Mouse (Mus musculus) left cerebral cortex, postnatal 4 days (tissue): Measurements from ENCODE around the gene Six3. TPM values are rescaled to one million over a fixed set of nuclear protein-coding genes. Genes with fewer than 3 reads are reported as not detected.

Source experiments
- DNase-seq: peaks from one replicate; pipeline ENCODE4 v3.0.0-alpha.2; 2022
- intact Hi-C: fragments of 180-260 bp; cut with DNase I; formaldehyde crosslinking; loops from one replicate; pipeline ENCODE4 v1.15.1; 2025
- total RNA-seq, 2 experiments: library from RNA; stranded (reverse); gene quantifications; 2 replicates each; pipeline ENCODE4 v1.2.3; 2021

Gene Six3
- total RNA-seq, 2 experiments from 2014 or later, result 2.4 to 6.4 TPM

DNA sequence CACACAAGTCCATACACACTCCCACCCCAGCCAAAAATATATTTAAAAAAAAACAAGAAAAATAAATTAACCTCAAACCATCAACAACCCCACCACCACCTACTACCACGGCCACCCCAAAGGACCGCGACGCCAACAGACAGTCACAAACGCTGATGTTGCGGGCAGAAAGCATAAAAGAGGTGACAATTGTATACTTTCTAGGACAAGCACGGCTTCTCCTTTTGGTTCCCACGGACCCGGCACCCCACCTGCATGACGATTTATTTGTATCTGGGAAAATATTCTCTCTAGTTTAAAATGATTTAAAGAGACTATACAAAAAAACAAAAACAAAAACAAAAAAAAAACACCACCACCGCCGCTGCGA lies 10.6 kb downstream of the Six3 start:
- no peak for DNase-seq
- intact Hi-C loops, result no loop called here

DNA sequence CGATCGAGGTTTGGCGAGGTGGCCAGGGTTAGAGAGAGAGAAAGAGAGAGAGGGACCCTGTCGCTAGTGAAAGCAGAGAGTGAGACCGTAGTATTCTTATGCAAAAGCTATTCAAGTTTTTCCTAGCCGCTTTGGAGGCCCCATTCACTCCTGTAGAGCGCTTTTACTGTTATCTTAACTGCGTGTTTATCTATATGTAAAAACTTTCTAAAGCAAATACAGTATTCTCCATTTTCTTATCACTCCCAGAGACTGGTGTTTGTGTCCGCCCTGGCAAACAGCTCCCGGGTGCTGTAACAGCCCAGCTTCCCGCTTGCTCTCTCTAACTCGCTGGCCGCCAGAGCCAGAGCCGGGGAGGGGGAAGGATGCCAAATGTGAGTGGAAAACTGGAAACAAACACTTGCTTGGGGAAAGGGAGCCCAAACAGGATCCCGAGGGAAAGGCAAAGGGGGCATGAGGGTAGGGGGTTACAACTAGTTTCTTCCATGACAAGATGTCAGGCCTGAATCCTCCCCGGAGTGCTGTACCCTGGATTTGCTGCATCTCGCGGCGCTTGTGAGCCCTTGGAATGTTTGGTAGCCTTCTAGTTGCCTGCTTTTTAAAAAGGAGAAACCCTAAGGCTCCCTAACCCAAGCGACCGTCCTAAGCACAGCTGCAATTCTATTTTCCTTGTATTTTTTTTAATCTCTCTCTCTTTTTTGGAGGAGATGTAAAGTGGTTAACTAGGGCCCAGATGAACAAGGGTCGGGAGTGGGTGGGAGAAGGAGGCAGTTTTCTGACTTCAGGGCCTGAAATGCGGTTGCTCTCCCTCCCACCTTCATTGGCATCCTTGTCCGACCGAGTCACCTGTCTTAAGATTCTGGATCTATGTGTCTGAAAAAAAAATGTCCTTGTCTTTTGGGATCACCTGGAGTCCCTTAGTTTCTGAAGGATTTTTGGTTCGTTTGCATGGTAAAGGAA lies 11.9 kb downstream of the Six3 start:
- peak; percentile 40 for DNase-seq
- intact Hi-C loops, result no loop called here

DNA sequence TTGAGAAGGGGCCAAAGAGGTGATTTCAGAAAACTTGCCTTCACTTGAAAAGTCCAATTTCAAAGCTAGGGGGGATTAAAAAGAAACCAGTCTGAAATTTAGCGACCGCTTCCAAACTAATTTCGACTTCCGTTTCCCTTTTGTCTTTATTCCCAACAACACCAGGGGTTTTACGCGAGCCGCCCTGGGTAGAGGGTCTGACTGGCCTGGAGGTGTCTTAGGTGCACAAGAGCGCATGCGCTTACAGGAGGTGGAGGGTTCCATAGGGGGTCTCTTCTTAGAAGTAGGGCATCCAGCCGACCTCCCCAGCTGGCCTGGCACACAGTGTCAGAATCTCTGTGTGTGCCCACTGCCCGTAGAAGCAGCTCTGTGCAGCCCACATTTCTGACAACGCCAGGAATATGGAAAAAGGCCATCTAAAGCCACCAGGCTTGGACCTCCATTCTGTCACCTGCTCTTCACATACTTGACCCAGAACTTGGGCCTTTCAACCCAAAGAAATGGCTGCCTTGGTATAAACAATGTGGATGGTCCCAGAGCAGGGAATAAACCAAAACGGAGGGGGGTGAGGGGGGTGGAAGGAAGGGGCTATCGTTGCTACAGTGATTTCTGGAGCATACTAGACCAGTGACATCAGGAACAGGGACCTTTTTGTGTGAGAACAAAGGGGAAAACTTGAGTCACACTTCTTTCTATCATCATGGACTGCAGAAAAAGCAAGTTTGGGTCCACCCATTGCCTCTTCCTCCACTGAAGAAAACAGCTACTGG lies 12.9 kb downstream of the Six3 start:
- DNase-seq, result no peak
- intact Hi-C loops, result no loop called here

DNA sequence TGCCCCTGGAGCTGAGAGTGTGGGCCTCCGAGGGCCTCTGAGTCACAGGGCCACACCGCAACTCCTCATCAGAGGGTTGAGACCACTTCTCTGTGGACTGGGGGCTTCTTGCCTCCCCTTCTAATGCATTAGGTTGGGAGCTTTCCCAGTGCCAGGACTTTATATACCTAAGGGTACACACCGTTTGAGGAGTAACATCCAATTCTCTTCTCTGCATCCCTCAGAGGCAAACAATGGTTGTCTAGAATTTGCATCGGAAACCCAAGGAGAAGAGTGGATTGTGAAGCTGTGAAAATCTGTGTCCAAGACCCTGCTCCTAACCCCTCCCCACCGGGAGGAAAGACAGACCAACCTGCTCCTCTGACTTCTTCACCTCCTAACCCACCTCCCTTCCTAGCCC lies 14.3 kb downstream of the Six3 start:
- intact Hi-C loops, result no loop called here

DNA sequence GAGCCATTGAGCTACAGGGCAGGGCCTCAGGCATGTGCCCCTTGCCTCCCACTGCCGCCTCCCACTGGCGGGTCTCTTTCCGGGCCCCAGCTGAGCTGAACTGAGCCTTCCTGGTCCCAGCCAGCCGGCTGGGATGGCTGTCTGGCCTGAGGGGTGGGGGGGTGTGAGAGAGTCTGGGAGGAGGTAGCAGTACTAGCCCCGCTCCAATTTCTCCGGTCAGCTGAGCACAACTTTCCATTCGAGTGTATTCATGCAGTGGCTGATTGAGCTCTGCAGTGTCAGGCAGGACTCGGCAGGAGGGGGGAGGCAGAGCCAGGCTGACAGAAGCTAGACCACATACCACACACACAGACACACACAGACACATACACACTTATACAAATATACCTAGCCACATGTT lies 15.4 kb downstream of the Six3 start:
- intact Hi-C loops, result no loop called here

More for the DNA sequence above, 14.3 kb downstream of the Six3 start:
- DNase-seq, result no peak

DNA sequence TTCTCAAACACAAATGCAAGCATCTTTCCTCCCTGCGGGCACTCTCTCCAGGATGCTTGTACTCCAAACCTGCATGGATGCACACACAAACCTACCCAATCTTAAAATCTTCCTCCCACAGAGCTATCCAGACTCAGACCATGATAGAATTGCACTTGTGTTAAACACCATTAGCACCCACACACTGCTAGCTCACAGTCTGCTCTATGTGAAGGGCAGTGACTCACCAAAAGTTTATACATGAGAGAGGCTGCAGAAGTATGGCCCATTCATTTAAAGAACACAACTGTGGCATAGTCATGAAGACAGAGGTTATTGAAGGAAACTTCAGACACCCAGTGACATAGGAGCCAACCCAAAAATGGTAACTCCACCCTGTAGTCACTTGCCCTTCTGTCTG lies 16.0 kb downstream of the Six3 start:
- DNase-seq, result no peak

More for the DNA sequence above, 15.4 kb downstream of the Six3 start:
- DNase-seq, result peak; percentile 56

DNA sequence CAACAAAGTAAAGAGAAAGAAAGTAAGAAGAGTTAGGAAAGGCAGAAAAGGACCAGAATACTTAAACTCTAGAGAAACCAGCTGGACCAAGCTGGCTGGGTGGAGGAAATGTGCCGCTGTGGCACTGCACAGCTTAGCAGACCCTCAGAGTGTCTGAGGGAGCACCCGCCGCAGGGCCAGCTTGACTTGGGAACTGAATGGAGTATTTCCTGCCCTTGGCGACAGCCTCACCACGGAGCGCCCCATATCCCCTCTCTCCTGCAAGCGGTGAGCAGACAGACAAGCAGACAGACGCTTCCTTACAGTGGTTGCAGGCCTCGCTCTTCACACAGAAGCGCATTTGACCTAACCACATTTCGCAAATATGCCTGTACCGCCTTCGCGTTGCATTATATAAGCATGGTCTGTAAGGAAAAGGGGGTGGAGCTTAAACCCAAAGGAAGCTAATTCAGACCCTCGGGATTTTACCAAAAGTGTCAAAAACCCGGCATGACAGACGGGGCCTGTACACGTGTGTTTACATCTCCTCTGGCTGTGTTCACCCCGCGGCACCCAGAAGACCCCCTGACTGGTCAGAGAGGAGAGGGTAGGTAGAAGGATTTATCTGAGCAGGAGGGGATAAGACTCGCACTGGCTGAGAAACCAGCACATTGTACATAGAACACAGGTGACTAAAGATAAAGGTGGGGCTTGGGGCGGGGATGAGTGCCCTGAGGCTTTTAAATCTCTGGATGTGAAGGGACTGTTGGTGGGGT lies 17.1 kb downstream of the Six3 start:
- intact Hi-C loops, result loop anchor here (5.0 kb wide), 3 partner anchors 438 to 793 kb away; no protein-coding TSS in a partner anchor
- DNase-seq, result no peak

More for the DNA sequence above, 16.0 kb downstream of the Six3 start:
- intact Hi-C loops, result no loop called here

DNA sequence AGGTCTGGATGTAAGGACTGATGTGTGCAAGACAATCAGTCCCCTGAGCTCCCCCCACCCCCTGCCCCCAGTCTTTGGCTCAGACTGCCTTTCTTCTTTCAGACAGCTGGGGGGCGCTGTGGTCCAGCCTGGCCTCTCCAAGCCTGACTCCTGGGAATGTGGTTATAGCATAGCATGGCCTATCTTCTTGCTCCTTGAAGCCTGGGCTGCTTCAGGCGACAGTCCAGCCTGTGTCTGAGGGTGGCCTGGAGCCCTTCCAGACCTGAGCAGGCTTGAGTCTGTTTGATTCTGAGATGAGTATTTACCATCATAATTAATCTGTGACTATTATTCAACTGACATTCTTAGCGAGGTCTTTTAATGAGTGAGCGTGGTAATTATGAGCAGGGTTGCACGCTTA lies 17.7 kb downstream of the Six3 start:
- peak; percentile 47 for DNase-seq
- intact Hi-C loops, result loop anchor here (5.0 kb wide), 3 partner anchors 439 to 794 kb away; no protein-coding TSS in a partner anchor

DNA sequence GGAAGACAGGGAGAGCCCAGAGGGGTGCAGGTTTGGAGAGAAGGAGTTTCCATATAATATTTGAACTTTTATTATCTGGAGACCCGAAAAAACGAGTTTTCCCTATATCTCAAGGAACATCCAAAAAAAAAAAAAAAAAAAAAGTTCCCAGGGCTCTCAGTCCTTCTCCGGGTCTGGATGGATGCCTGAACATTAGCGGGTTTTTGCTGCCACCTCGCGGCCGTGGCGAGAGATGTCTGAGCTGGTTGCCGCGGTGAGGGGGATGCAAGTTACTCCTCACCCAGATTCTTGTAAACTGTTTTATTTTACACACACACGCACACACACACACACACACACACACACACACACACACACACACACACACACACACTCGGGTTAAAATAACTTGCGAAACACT lies 20.2 kb downstream of the Six3 start:
- intact Hi-C loops, result loop anchor here (5.0 kb wide), 3 partner anchors 441 to 796 kb away; no protein-coding TSS in a partner anchor

DNA sequence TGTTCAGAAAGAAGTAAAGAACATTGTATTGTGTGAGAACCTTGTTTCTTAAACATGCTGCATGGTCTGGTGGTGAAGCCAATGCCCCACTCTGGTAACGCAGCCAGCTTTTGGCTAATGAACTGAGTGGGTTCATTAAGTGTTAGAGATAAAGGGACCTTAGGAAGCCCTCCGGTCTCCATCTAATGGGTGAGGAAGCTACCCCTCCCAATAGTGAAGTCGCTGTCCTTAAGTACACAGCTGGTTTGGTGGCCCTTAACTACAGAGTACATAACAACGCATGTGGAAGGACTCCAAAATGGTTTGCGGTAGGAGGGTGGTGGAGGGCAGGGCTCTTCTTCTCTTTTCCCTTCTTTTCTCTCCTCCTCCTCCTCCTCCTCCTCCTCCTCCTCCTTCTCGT lies 24.5 kb downstream of the Six3 start:
- intact Hi-C loops, result no loop called here

More for the DNA sequence above, 20.2 kb downstream of the Six3 start:
- peak; percentile 81 for DNase-seq

DNA sequence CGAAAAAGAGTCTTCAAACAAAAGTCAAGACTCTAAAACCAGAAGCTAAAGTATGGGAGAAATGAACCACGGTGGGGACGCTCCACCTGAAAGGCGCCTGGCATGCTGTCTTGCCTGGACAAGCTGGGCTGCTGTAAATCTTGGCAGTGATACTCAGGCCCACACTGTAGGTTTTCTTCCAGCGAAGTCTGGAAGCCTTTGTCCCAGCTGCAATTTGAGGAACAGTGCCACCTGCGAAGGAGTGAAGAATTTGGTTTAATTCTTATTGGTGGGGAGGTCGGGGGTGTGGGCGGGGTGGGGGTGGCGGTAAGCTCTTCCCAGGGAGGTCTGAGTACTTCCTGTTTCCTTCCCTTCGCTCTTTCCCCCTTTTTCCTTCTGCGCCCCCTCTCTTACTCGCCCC lies 31.9 kb downstream of the Six3 start:
- no peak for DNase-seq
- intact Hi-C loops, result no loop called here

More for the DNA sequence above, 24.5 kb downstream of the Six3 start:
- DNase-seq, result no peak

DNA sequence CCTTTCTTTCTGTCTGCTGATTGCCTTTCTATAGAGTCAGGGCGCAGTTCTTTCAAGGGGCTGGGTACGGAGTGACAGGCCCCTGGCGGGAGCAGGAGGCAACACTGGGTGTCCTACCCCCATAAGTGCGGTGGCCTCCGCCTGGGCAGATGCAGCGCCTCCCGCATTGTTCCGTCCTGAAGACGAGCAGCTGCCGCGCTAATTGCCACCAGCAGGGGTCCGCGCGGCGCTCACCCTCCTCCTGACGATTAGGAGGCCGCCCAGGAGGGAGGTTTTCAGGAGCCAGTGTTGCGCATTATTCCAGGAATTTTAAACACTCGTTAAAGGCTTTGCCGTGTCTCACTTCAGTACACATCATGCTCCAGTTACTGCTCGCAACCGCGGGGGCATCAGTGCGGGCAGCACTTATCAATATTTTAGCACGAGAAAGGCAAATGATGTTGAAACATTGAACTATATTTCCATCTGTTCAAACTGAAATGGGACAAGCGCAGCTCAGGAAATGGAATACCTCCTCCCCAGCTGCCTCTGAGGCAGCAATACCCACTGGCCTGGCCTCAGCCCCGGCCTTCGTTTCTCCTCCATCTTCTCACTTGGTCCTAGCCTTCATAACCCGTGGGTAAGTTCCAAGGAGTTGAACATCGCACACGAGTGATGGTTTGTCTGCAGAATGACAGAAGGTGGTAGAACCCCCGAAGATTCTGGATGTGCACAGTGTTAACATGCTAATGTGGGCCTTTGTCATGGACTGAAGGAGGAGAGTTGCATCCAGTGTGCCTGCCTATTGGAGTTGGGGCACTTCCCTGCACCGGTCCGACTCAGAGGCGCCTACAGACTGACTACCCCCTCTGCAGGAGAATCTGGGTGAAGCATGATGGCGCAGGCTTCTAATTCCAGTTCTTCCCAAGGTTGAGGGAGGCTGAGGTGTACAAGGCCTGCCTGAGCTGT lies 32.6 kb downstream of the Six3 start:
- DNase-seq, result peak; percentile 63
- intact Hi-C loops, result no loop called here

DNA sequence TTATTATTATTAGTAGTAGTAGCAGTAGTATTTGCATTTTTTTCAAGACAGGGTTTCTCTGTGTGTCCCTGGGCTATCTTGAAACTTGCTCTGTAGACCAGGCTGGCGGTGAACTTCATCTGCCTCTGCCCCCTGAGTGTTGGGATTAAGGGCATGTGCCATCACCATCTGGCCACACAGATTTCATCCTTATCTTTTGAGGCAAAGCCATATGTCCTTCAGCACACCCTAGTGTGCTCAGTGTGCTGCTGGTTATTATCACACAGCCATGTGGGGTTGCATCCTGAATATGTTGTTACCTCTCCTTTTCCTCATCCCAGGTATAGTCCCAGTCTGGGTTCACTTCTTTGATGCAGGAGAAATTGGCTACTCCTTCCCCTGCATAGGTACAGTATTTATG lies 46.6 kb downstream of the Six3 start:
- intact Hi-C loops, result no loop called here
- no peak for DNase-seq

DNA sequence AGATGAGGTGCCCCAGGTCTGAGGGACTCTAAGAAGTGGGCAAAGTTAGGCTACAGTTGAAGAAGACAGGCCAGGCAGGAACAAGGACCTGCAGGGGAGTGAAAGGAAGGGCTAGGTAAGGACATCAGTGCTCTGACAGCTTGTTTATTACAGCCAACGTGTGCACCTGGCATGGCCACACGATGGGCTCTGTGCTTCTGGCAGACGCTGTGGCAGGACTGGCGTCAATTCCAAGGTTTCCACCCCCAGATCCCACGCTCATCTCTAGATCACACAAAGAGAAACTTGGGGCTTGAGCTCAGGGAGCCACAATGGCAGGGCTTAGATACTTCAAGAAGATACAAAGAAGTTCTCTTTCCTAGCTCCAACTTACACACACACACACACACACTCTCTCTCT lies 48.1 kb downstream of the Six3 start:
- intact Hi-C loops, result no loop called here
- no peak for DNase-seq

DNA sequence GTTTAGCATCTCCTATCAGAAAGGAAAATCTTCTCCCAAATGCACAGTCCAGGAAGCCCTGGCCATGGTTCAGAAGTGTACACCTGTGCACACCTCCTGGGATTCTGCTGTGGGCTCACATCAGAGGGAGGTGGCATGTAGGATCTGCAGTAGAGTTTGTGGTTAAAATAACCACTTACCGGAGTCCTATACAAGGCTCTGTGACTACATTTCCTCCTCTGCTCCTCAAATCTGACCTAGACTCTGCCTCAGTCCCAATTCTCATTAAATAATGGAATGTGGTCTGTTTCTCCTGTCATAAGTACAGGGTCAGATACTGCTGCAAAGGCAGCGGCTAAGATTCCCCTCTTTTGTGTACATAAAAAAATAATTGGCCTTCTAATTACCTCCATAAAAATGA lies 50.8 kb downstream of the Six3 start:
- intact Hi-C loops, result loop anchor here (2.0 kb wide), 1 partner anchor 399 kb away; no protein-coding TSS in a partner anchor
- DNase-seq, result no peak

DNA sequence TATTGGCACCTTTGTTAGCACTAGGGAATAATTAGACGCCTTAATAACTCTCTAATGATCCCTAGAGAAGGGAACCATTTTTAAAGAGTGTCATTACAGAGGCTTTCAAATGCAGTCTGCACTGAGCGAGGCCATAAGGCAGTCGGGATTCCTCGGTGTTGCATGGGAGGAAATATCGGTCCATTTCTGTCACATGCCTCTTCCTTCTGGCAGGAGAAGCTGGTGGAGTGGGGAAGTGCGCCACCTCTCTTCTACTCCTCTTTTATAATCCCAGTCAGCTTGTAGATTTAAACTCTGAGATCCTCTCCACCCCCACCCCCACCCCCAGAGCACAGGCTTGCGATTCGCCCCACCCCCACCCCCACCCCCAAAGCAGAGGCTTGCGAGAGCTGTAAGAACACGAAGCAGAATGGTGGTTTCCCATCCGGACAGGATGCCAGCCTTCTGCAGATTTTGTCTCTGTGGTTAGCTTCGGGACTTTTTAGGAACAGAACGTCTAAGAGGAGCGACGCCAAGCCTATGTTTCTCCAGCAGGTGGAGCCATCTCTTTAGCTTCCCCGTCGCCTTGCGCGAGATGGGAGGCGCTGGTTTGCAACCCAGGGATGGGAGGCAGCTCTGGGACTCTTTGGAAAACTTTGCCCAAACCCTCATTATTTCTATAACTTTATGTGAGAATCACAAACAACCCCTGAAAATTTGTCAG lies 51.4 kb downstream of the Six3 start:
- intact Hi-C loops, result loop anchor here (2.0 kb wide), 1 partner anchor 398 kb away; no protein-coding TSS in a partner anchor
- DNase-seq, result peak; percentile 75
